Mouse (Mus musculus): ENCODE results near the gene Cdh24. TPM values are rescaled to one million over a fixed set of nuclear protein-coding genes. Genes with fewer than 3 reads are reported as not detected.

Gene Cdh24
- polyA plus RNA-seq, 1 experiment from 2014 or later, result 8.1 TPM

MicroRNAs within 50 kb of the gene (microRNA counts, 519-probe panel; counts per million panel counts)
- microRNA mmu-miR-686, result not detected

Small RNA genes within 50 kb of the gene (microRNA-seq; reads per million reads assigned to microRNA genes)
- gene Mir686 (not detected), gene Mir6948 (not detected)

Other genes starting within 250 kb of the Cdh24 start
- 3.9 and 4.9 TPM in 2 replicates for gene Slc7a7, start 223.6 kb downstream of the Cdh24 start, polyA plus RNA-seq (2015; fragmentation: Nextera tagmentation; extraction: Ambion mirVana)
- 229 and 239 TPM in 2 replicates for gene Mrpl52, start 214.5 kb downstream of the Cdh24 start, polyA plus RNA-seq (2015; fragmentation: Nextera tagmentation; extraction: Ambion mirVana)
- gene Mmp14, start 209.8 kb downstream of the Cdh24 start, polyA plus RNA-seq (2015; fragmentation: Nextera tagmentation; extraction: Ambion mirVana), result 49.4 and 62.3 TPM in 2 replicates
- 30.8 and 34.3 TPM in 2 replicates for gene Lrp10, start 177.2 kb downstream of the Cdh24 start, polyA plus RNA-seq (2015; fragmentation: Nextera tagmentation; extraction: Ambion mirVana)
- gene Rem2, start 165.3 kb downstream of the Cdh24 start, polyA plus RNA-seq (2015; fragmentation: Nextera tagmentation; extraction: Ambion mirVana), result 21.0 and 27.7 TPM in 2 replicates
- gene Prmt5, start 123.8 kb downstream of the Cdh24 start, polyA plus RNA-seq (2015; fragmentation: Nextera tagmentation; extraction: Ambion mirVana), result 105 and 108 TPM in 2 replicates
- gene Haus4, start 86.7 kb downstream of the Cdh24 start, polyA plus RNA-seq (2015; fragmentation: Nextera tagmentation; extraction: Ambion mirVana), result 25.9 and 29.2 TPM in 2 replicates
- gene Ajuba, start 63.8 kb downstream of the Cdh24 start, polyA plus RNA-seq (2015; fragmentation: Nextera tagmentation; extraction: Ambion mirVana), result 8.1 and 8.2 TPM in 2 replicates
- gene 4931414P19Rik, start 35.4 kb downstream of the Cdh24 start, polyA plus RNA-seq (2015; fragmentation: Nextera tagmentation; extraction: Ambion mirVana), result 6.9 and 8.3 TPM in 2 replicates
- 399 and 428 TPM in 2 replicates for gene Psmb5, start 23.3 kb downstream of the Cdh24 start, polyA plus RNA-seq (2015; fragmentation: Nextera tagmentation; extraction: Ambion mirVana)
- not detected in 2 replicates for gene Psmb11, start 19.9 kb downstream of the Cdh24 start, polyA plus RNA-seq (2015; fragmentation: Nextera tagmentation; extraction: Ambion mirVana)
- 1.4 TPM in 1 of 2 replicates, not detected in the other for gene Gm17606, start 412 bp downstream of the Cdh24 start, polyA plus RNA-seq (2015; fragmentation: Nextera tagmentation; extraction: Ambion mirVana)
- 72.8 and 76.3 TPM in 2 replicates for gene 1700123O20Rik, start 44.9 kb upstream of the Cdh24 start, polyA plus RNA-seq (2015; fragmentation: Nextera tagmentation; extraction: Ambion mirVana)
- 141 and 150 TPM in 2 replicates for gene Acin1, start 45.6 kb upstream of the Cdh24 start, polyA plus RNA-seq (2015; fragmentation: Nextera tagmentation; extraction: Ambion mirVana)
- 0.14 and 0.16 TPM in 2 replicates for gene Gm29776, start 57.5 kb upstream of the Cdh24 start, polyA plus RNA-seq (2015; fragmentation: Nextera tagmentation; extraction: Ambion mirVana)
- gene Cebpe, start 70.8 kb upstream of the Cdh24 start, polyA plus RNA-seq (2015; fragmentation: Nextera tagmentation; extraction: Ambion mirVana), result not detected in 2 replicates
- 8.7 and 8.9 TPM in 2 replicates for gene Slc7a8, start 140.6 kb upstream of the Cdh24 start, polyA plus RNA-seq (2015; fragmentation: Nextera tagmentation; extraction: Ambion mirVana)
- not detected in 2 replicates for gene Rnf212b, start 172.8 kb upstream of the Cdh24 start, polyA plus RNA-seq (2015; fragmentation: Nextera tagmentation; extraction: Ambion mirVana)
- gene Homez, start 229.6 kb upstream of the Cdh24 start, polyA plus RNA-seq (2015; fragmentation: Nextera tagmentation; extraction: Ambion mirVana), result 12.1 and 13.4 TPM in 2 replicates
- 1.7 and 2.6 TPM in 2 replicates for gene Ppp1r3e, start 236.2 kb upstream of the Cdh24 start, polyA plus RNA-seq (2015; fragmentation: Nextera tagmentation; extraction: Ambion mirVana)
- gene Bcl2l2, start 242.0 kb upstream of the Cdh24 start, polyA plus RNA-seq (2015; fragmentation: Nextera tagmentation; extraction: Ambion mirVana), result 3.5 TPM in 2 replicates
- gene Gm20521, start 242.1 kb upstream of the Cdh24 start, polyA plus RNA-seq (2015; fragmentation: Nextera tagmentation; extraction: Ambion mirVana), result not detected in 2 replicates

Measured in forebrain, embryonic 16.5 days (tissue).